Mouse (Mus musculus) forebrain, embryonic 10.5 days (tissue): ENCODE results near the gene Gpatch8. TPM values are rescaled to one million over a fixed set of nuclear protein-coding genes. Genes with fewer than 3 reads are reported as not detected.

Experiments used
- DNase-seq: peaks from one replicate; pipeline ENCODE4 v3.0.0-alpha.2; 2017; ENCODE audit warnings: low spot score; ENCODE audit errors: extremely low spot score
- H3K27ac ChIP-seq: fragments of 300-500 bp; sonication (generic); 2 replicates; pipeline ENCODE4 v1.5.1; 2016; ENCODE audit warnings: mild to moderate bottlenecking
- H3K27me3 ChIP-seq: fragments of 300-500 bp; sonication (generic); 2 replicates; pipeline ENCODE4 v1.6.1; 2016; ENCODE audit warnings: mild to moderate bottlenecking; ENCODE audit not compliant: poor library complexity, severe bottlenecking
- H3K36me3 ChIP-seq: fragments of 300-500 bp; sonication (generic); replicated peaks from 2 replicates; pipeline ENCODE4 v1.6.1; 2016; ENCODE audit warnings: mild to moderate bottlenecking, moderate library complexity
- H3K4me1 ChIP-seq: fragments of 300-500 bp; sonication (generic); 2 replicates; pipeline ENCODE4 v1.6.1; 2016
- H3K4me3 ChIP-seq: fragments of 300-500 bp; sonication (generic); 2 replicates; pipeline ENCODE4 v1.5.1; 2016; ENCODE audit warnings: mild to moderate bottlenecking, moderate library complexity
- H3K9me3 ChIP-seq: fragments of 300-500 bp; sonication (generic); 2 replicates; pipeline ENCODE4 v1.6.1; 2016; ENCODE audit warnings: mild to moderate bottlenecking, moderate library complexity
- WGBS: fragments of 180-500 bp; shearing (Covaris S2); methylation state at CpG from one replicate; pipeline ENCODE4 v1.1.7; 2016; 5-methylcytosine and 5-hydroxymethylcytosine counted together
- polyA plus RNA-seq: library from polyadenylated mRNA; unstranded; fragments of >200 nt; fragmentation: Nextera tagmentation; extraction: Ambion mirVana; gene quantifications from 2 replicates; pipeline ENCODE4 v1.2.1, GENCODE M21; 2016

Gpatch8 gene
- polyA plus RNA-seq, 1 experiment from 2014 or later, result 58.7 TPM

- peak overlapping the region; percentile 93 for H3K27ac ChIP-seq
- WGBS, result 7% methylated on average over 11 of the region's 11 CpGs
- peak overlapping the region; percentile 2; the same call in 1 of the 2 replicates for H3K4me3 ChIP-seq
- peaks cover 65% of the 10 kb centered on the region for H3K4me1 ChIP-seq
- peaks cover 29% of the 10 kb centered on the region for H3K27me3 ChIP-seq
- peaks cover 5% of the 10 kb centered on the region; the same call in 1 of the 2 replicates for H3K9me3 ChIP-seq
- no peaks in the 10 kb centered on the region for H3K36me3 ChIP-seq
- DNase-seq, result peak; percentile 37
These were observed 25.3 kb upstream of the Gpatch8 start for GRCm38 (mm10) chr11:102581281-102582015.

GRCm38 (mm10) chr11:102580034-102580330 lies 23.8 kb upstream of the Gpatch8 start:
- H3K27me3 ChIP-seq, result peaks cover 29% of the 10 kb centered on the region
- no peak for DNase-seq
- H3K4me1 ChIP-seq, result peaks cover 72% of the 10 kb centered on the region
- H3K4me3 ChIP-seq, result peak overlapping the region; percentile 41
- WGBS, result 18% methylated on average over 3 of the region's 3 CpGs
- H3K27ac ChIP-seq, result peak overlapping the region; percentile 93
- no peaks in the 10 kb centered on the region for H3K36me3 ChIP-seq
- H3K9me3 ChIP-seq, result no peaks in the 10 kb centered on the region

GRCm38 (mm10) chr11:102579165-102580033 lies 23.2 kb upstream of the Gpatch8 start, which contains the start of gene Gm11627:
Gm11627 (minus strand) TSS chr11:102579461.
- H3K36me3 ChIP-seq, result no peaks in the 10 kb centered on the region
- WGBS, result 3% methylated on average over 23 of the region's 23 CpGs
- H3K27ac ChIP-seq, result peak within 1 kb of the TSS; percentile 93
- H3K4me1 ChIP-seq, result peaks cover 73% of the 10 kb centered on the region
- peaks cover 29% of the 10 kb centered on the region for H3K27me3 ChIP-seq
- peak; percentile 84 for DNase-seq
- peak within 1 kb of the TSS; percentile 41 for H3K4me3 ChIP-seq
- no peaks in the 10 kb centered on the region for H3K9me3 ChIP-seq

GRCm38 (mm10) chr11:102578341-102579118 lies 22.3 kb upstream of the Gpatch8 start:
- WGBS, result 5% methylated on average over 27 of the region's 27 CpGs
- DNase-seq, result peak; percentile 91
- H3K4me3 ChIP-seq, result peak overlapping the region; percentile 41
- H3K4me1 ChIP-seq, result peaks cover 74% of the 10 kb centered on the region
- H3K9me3 ChIP-seq, result no peaks in the 10 kb centered on the region
- H3K36me3 ChIP-seq, result no peaks in the 10 kb centered on the region
- peaks cover 29% of the 10 kb centered on the region for H3K27me3 ChIP-seq
- peak overlapping the region; percentile 93 for H3K27ac ChIP-seq

GRCm38 (mm10) chr11:102576050-102576754 lies 20.0 kb upstream of the Gpatch8 start:
- H3K27me3 ChIP-seq, result 0 out of 2 replicates have a peak, but pooled peaks cover 13% of the 10 kb centered on the region
- H3K9me3 ChIP-seq, result no peaks in the 10 kb centered on the region
- no peak for DNase-seq
- H3K4me3 ChIP-seq, result no peak overlapping the region
- H3K36me3 ChIP-seq, result no peaks in the 10 kb centered on the region
- H3K27ac ChIP-seq, result no peak overlapping the region
- 78% methylated on average over 13 of the region's 13 CpGs for WGBS
- peaks cover 60% of the 10 kb centered on the region for H3K4me1 ChIP-seq

GRCm38 (mm10) chr11:102575034-102575433 lies 18.8 kb upstream of the Gpatch8 start:
- no peak overlapping the region for H3K27ac ChIP-seq
- H3K9me3 ChIP-seq, result no peaks in the 10 kb centered on the region
- WGBS, result 63% methylated on average over 1 of the region's 1 CpGs

GRCm38 (mm10) chr11:102572866-102573663 lies 16.9 kb upstream of the Gpatch8 start:
- WGBS, result 5% methylated on average over 18 of the region's 18 CpGs
- H3K4me3 ChIP-seq, result peak overlapping the region; percentile 47
- H3K27me3 ChIP-seq, result 0 out of 2 replicates have a peak, but pooled peaks cover 5% of the 10 kb centered on the region
- peaks cover 28% of the 10 kb centered on the region for H3K4me1 ChIP-seq
- DNase-seq, result peak; percentile 92
- no peaks in the 10 kb centered on the region for H3K9me3 ChIP-seq
- H3K27ac ChIP-seq, result peak overlapping the region; percentile 88
- H3K36me3 ChIP-seq, result no peaks in the 10 kb centered on the region

More at GRCm38 (mm10) chr11:102575034-102575433, 18.8 kb upstream of the Gpatch8 start:
- DNase-seq, result no peak
- no peak overlapping the region for H3K4me3 ChIP-seq
- 0 out of 2 replicates have a peak, but pooled peaks cover 5% of the 10 kb centered on the region for H3K27me3 ChIP-seq
- peaks cover 48% of the 10 kb centered on the region for H3K4me1 ChIP-seq
- H3K36me3 ChIP-seq, result no peaks in the 10 kb centered on the region

- Histone ChIP-seq H3K27me3 (no peaks in the 10 kb centered on the region), H3K27ac (no peak overlapping the region), H3K9me3 (no peaks in the 10 kb centered on the region), H3K36me3 (no peaks in the 10 kb centered on the region), H3K4me3 (no peak overlapping the region), H3K4me1 (peaks cover 6% of the 10 kb centered on the region)
- no peak for DNase-seq
- WGBS, result 88% methylated on average over 7 of the region's 7 CpGs
These were observed 12.7 kb upstream of the Gpatch8 start for GRCm38 (mm10) chr11:102568756-102569377.

GRCm38 (mm10) chr11:102568191-102568590 lies 12.0 kb upstream of the Gpatch8 start:
- H3K27me3 ChIP-seq, result no peaks in the 10 kb centered on the region
- no peak overlapping the region for H3K27ac ChIP-seq
- H3K9me3 ChIP-seq, result no peaks in the 10 kb centered on the region
- DNase-seq, result no peak
- peaks cover 2% of the 10 kb centered on the region for H3K4me1 ChIP-seq
- 85% methylated on average over 12 of the region's 12 CpGs for WGBS
- no peaks in the 10 kb centered on the region for H3K36me3 ChIP-seq
- no peak overlapping the region for H3K4me3 ChIP-seq

GRCm38 (mm10) chr11:102567723-102568122 lies 11.5 kb upstream of the Gpatch8 start:
- no peak overlapping the region for H3K27ac ChIP-seq
- H3K4me3 ChIP-seq, result no peak overlapping the region
- DNase-seq, result no peak
- H3K27me3 ChIP-seq, result no peaks in the 10 kb centered on the region
- no peaks in the 10 kb centered on the region for H3K9me3 ChIP-seq
- H3K36me3 ChIP-seq, result no peaks in the 10 kb centered on the region
- H3K4me1 ChIP-seq, result no peaks in the 10 kb centered on the region
- 96% methylated on average over 15 of the region's 15 CpGs for WGBS

- no peaks in the 10 kb centered on the region for H3K9me3 ChIP-seq
- WGBS, result 89% methylated on average over 6 of the region's 6 CpGs
- H3K27ac ChIP-seq, result no peak overlapping the region
- DNase-seq, result no peak
- no peaks in the 10 kb centered on the region for H3K36me3 ChIP-seq
- H3K4me1 ChIP-seq, result no peaks in the 10 kb centered on the region
- H3K27me3 ChIP-seq, result no peaks in the 10 kb centered on the region
- H3K4me3 ChIP-seq, result no peak overlapping the region
These were observed 11.0 kb upstream of the Gpatch8 start for GRCm38 (mm10) chr11:102567157-102567556.
